Mouse (Mus musculus) kidney, adult 11 months (tissue): Measurements from ENCODE around the gene Bbs9.

Experiments used
- DNase-seq: peaks from one replicate; pipeline ENCODE4 v3.0.0; 2022

The Bbs9 gene

GRCm38 (mm10) chr9:22760376-22760775, 284.9 kb downstream of the Bbs9 start:
- DNase-seq = no peak

GRCm38 (mm10) chr9:22761487-22761886, 286.0 kb downstream of the Bbs9 start:
- DNase-seq = no peak

GRCm38 (mm10) chr9:22765618-22766220, 290.2 kb downstream of the Bbs9 start:
- no peak for DNase-seq

GRCm38 (mm10) chr9:22767154-22767553, 291.6 kb downstream of the Bbs9 start:
- no peak for DNase-seq

GRCm38 (mm10) chr9:22767860-22768259, 292.3 kb downstream of the Bbs9 start:
- DNase-seq = no peak

- no peak for DNase-seq
Observed at GRCm38 (mm10) chr9:22771785-22772184, 296.3 kb downstream of the Bbs9 start.

GRCm38 (mm10) chr9:22776246-22776961, 300.9 kb downstream of the Bbs9 start:
- DNase-seq = no peak

GRCm38 (mm10) chr9:22777425-22777824, 301.9 kb downstream of the Bbs9 start:
- no peak for DNase-seq

GRCm38 (mm10) chr9:22779631-22780030, 304.1 kb downstream of the Bbs9 start:
- no peak for DNase-seq

- no peak for DNase-seq
Observed at GRCm38 (mm10) chr9:22786006-22786405, 310.5 kb downstream of the Bbs9 start.

GRCm38 (mm10) chr9:22788423-22788822, 312.9 kb downstream of the Bbs9 start:
- no peak for DNase-seq

GRCm38 (mm10) chr9:22788850-22789249, 313.3 kb downstream of the Bbs9 start:
- no peak for DNase-seq

- DNase-seq = no peak
Observed at GRCm38 (mm10) chr9:22789380-22790168, 314.1 kb downstream of the Bbs9 start.

GRCm38 (mm10) chr9:22791208-22791607, 315.7 kb downstream of the Bbs9 start:
- no peak for DNase-seq

GRCm38 (mm10) chr9:22791750-22792149, 316.2 kb downstream of the Bbs9 start:
- no peak for DNase-seq

GRCm38 (mm10) chr9:22793698-22794097, 318.2 kb downstream of the Bbs9 start:
- DNase-seq = no peak

- peak; percentile 32 for DNase-seq
Observed at GRCm38 (mm10) chr9:22800675-22801074, 325.2 kb downstream of the Bbs9 start.

GRCm38 (mm10) chr9:22805981-22806380, 330.5 kb downstream of the Bbs9 start:
- DNase-seq = no peak

GRCm38 (mm10) chr9:22806494-22806893, 331.0 kb downstream of the Bbs9 start:
- DNase-seq = no peak

GRCm38 (mm10) chr9:22807693-22808092, 332.2 kb downstream of the Bbs9 start:
- no peak for DNase-seq

GRCm38 (mm10) chr9:22809621-22810126, 334.2 kb downstream of the Bbs9 start:
- no peak for DNase-seq

- no peak for DNase-seq
Observed at GRCm38 (mm10) chr9:22810454-22810853, 334.9 kb downstream of the Bbs9 start.

- no peak for DNase-seq
Observed at GRCm38 (mm10) chr9:22811931-22812330, 336.4 kb downstream of the Bbs9 start.
